Mouse (Mus musculus) CH12.LX (cell line): ENCODE measurements around the gene D630023F18Rik. TPM values are rescaled to one million over a fixed set of nuclear protein-coding genes. Genes with fewer than 3 reads are reported as not detected.
A peak's percentile ranks its signal among the peaks of the same experiment; 100 is the strongest.

ENCODE experiments used
- DNase-seq: peaks from one replicate; pipeline ENCODE4 v3.0.0-alpha.2; 2013; ENCODE audit errors: extremely low read depth
- H3K27ac ChIP-seq: 2 replicates; pipeline ENCODE4 v1.5.1; 2012; ENCODE audit warnings: low read depth, mild to moderate bottlenecking, control low read depth, moderate library complexity; ENCODE audit not compliant: insufficient read depth
- H3K27me3 ChIP-seq: replicated peaks from 2 replicates; pipeline ENCODE3; 2012; ENCODE audit warnings: inconsistent platforms
- H3K36me3 ChIP-seq, 2 experiments: replicated peaks in 1 of 2; 2 replicates each; pipeline versions ENCODE3 to v1.6.1; 2012; ENCODE audit warnings: inconsistent platforms in 1 of 2, low read length in 1 of 2, mild to moderate bottlenecking in 1 of 2, mixed read lengths in 1 of 2, moderate library complexity in 1 of 2; ENCODE audit not compliant: control insufficient read depth in 1 of 2, insufficient read depth in 1 of 2
- H3K4me1 ChIP-seq, 2 experiments: 2 replicates each; pipeline ENCODE4 v1.6.1; 2012; ENCODE audit warnings: inconsistent platforms in 1 of 2, moderate library complexity in 1 of 2; ENCODE audit not compliant: insufficient read depth in 2 of 2, control insufficient read depth in 1 of 2
- H3K4me2 ChIP-seq: 2 replicates; pipeline ENCODE4 v1.6.1; 2012; ENCODE audit warnings: low read depth, mild to moderate bottlenecking, control low read depth; ENCODE audit not compliant: poor library complexity, insufficient read depth, severe bottlenecking
- H3K4me3 ChIP-seq, 3 experiments: fragments of 150-350 bp in 1 of 3; sonication (generic) in 1 of 3; replicated peaks in 1 of 3; 2 replicates each; pipeline versions ENCODE3 to v1.5.1; 2011 to 2012; ENCODE audit warnings: low read depth in 2 of 3, low read length in 2 of 3, mild to moderate bottlenecking in 2 of 3, moderate library complexity in 2 of 3, control low read depth in 1 of 3, improper control_type of control experiment in 1 of 3, inconsistent platforms in 1 of 3, mixed read lengths in 1 of 3; ENCODE audit not compliant: poor library complexity in 1 of 3
- H3K79me2 ChIP-seq: replicated peaks from 2 replicates; pipeline ENCODE4 v1.6.1; 2012; ENCODE audit warnings: mild to moderate bottlenecking, moderate library complexity; ENCODE audit not compliant: control insufficient read depth, poor library complexity, insufficient read depth, severe bottlenecking; ENCODE audit errors: extremely low read depth
- H3K9ac ChIP-seq: 2 replicates; pipeline ENCODE4 v1.6.1; 2012; ENCODE audit warnings: low read depth, mild to moderate bottlenecking, control low read depth, moderate library complexity; ENCODE audit not compliant: insufficient read depth
- H3K9me3 ChIP-seq: replicated peaks from 2 replicates; pipeline ENCODE3; 2012; ENCODE audit warnings: low read length, inconsistent platforms, mixed read lengths
- BHLHE40 ChIP-seq: IDR thresholded peaks from 2 replicates; pipeline ENCODE4 v1.6.1; 2011; ENCODE audit warnings: mild to moderate bottlenecking, low read depth, low read length, improper control_type of control experiment
- CTCF ChIP-seq, 2 experiments: IDR thresholded peaks in 1 of 2; conservative IDR thresholded peaks in 1 of 2; 2 replicates each; pipeline ENCODE4 v1.5.1; 2011 to 2012; ENCODE audit warnings: low read depth in 2 of 2, low read length in 2 of 2, improper control_type of control experiment in 1 of 2, inconsistent platforms in 1 of 2, mild to moderate bottlenecking in 1 of 2, moderate library complexity in 1 of 2
- ELF1 ChIP-seq: IDR thresholded peaks from 2 replicates; pipeline ENCODE4 v1.6.1; 2014; ENCODE audit warnings: low read depth, mild to moderate bottlenecking, inconsistent platforms, low read length, improper control_type of control experiment
- IRF4 ChIP-seq: IDR thresholded peaks from 2 replicates; pipeline ENCODE4 v1.6.1; 2014; ENCODE audit warnings: low read depth, mild to moderate bottlenecking, inconsistent platforms, low read length, improper control_type of control experiment
- JUND ChIP-seq: conservative IDR thresholded peaks from 2 replicates; pipeline ENCODE4 v1.6.1; 2011; ENCODE audit warnings: low read depth, low read length, improper control_type of control experiment
- MAFK ChIP-seq: IDR thresholded peaks from 2 replicates; pipeline ENCODE4 v1.6.1; 2011; ENCODE audit warnings: low read length, improper control_type of control experiment; ENCODE audit not compliant: insufficient replicate concordance
- MAX ChIP-seq: IDR thresholded peaks from 2 replicates; pipeline ENCODE4 v1.6.1; 2011; ENCODE audit warnings: low read length, improper control_type of control experiment
- MEF2A ChIP-seq: IDR thresholded peaks from 2 replicates; pipeline ENCODE4 v1.6.1; 2014; ENCODE audit warnings: low read depth, mild to moderate bottlenecking, inconsistent platforms, low read length, improper control_type of control experiment, borderline replicate concordance
- NRF1 ChIP-seq: IDR thresholded peaks from 2 replicates; pipeline ENCODE4 v1.6.1; 2014; ENCODE audit warnings: low read depth, mild to moderate bottlenecking, inconsistent platforms, low read length, improper control_type of control experiment, moderate library complexity
- PAX5 ChIP-seq: IDR thresholded peaks from 2 replicates; pipeline ENCODE4 v1.6.1; 2012; ENCODE audit warnings: low read length, inconsistent platforms, mixed read lengths
- POLR2AphosphoS2 ChIP-seq: IDR thresholded peaks from 2 replicates; pipeline ENCODE4 v1.6.1; 2011; ENCODE audit warnings: low read depth, low read length, improper control_type of control experiment
- RAD21 ChIP-seq: IDR thresholded peaks from 2 replicates; pipeline ENCODE4 v1.6.1; 2011; ENCODE audit warnings: low read depth, mild to moderate bottlenecking, low read length, improper control_type of control experiment, moderate library complexity
- SMC3 ChIP-seq: IDR thresholded peaks from 2 replicates; pipeline ENCODE4 v1.6.1; 2011; ENCODE audit warnings: low read depth, low read length, improper control_type of control experiment
- TBP ChIP-seq: conservative IDR thresholded peaks from 2 replicates; pipeline ENCODE4 v1.6.1; 2011; ENCODE audit warnings: low read depth, low read length, improper control_type of control experiment
- TCF12 ChIP-seq: IDR thresholded peaks from 2 replicates; pipeline ENCODE4 v1.6.1; 2014; ENCODE audit warnings: low read depth, mild to moderate bottlenecking, inconsistent platforms, low read length, improper control_type of control experiment
- UBTF ChIP-seq: IDR thresholded peaks from 2 replicates; pipeline ENCODE4 v1.6.1; 2012; ENCODE audit warnings: low read depth, mild to moderate bottlenecking, inconsistent platforms, low read length, improper control_type of control experiment, moderate library complexity
- dilution Hi-C: fragments of 300-500 bp; cut with MboI; formaldehyde crosslinking; loops from 2 replicates; pipeline ENCODE4 v1.14.3; 2020; ENCODE audit warnings: low sequenced_read_pairs; ENCODE audit not compliant: extremely low pct_unique_long_range_greater_than_20kb, extremely low pct_ligation_motif_present
- in situ Hi-C: fragments of 300-500 bp; cut with MboI; formaldehyde crosslinking; loops from 3 replicates; pipeline ENCODE4 v1.14.3; 2019; ENCODE audit warnings: low sequenced_read_pairs, low pct_ligation_motif_present, low pct_unique_long_range_greater_than_20kb, mixed read lengths
- polyA plus RNA-seq: library from polyadenylated mRNA; unstranded; fragments of >175 nt; gene quantifications from 2 replicates; pipeline ENCODE4 v1.2.1, GENCODE M21; 2012; ENCODE audit warnings: low read depth; ENCODE audit not compliant: insufficient read length
- total RNA-seq, 2 experiments: library from RNA; depleted of rRNA; stranded (reverse); fragments of 300-350 nt in 1 of 2; fragments of >200 nt in 1 of 2; gene quantifications; 2 replicates each; pipeline ENCODE4 v1.2.3; 2012 to 2014

D630023F18Rik gene
- total and polyA plus RNA-seq, 3 experiments = 0.13 to 0.17 TPM; not detected in 1

DNA sequence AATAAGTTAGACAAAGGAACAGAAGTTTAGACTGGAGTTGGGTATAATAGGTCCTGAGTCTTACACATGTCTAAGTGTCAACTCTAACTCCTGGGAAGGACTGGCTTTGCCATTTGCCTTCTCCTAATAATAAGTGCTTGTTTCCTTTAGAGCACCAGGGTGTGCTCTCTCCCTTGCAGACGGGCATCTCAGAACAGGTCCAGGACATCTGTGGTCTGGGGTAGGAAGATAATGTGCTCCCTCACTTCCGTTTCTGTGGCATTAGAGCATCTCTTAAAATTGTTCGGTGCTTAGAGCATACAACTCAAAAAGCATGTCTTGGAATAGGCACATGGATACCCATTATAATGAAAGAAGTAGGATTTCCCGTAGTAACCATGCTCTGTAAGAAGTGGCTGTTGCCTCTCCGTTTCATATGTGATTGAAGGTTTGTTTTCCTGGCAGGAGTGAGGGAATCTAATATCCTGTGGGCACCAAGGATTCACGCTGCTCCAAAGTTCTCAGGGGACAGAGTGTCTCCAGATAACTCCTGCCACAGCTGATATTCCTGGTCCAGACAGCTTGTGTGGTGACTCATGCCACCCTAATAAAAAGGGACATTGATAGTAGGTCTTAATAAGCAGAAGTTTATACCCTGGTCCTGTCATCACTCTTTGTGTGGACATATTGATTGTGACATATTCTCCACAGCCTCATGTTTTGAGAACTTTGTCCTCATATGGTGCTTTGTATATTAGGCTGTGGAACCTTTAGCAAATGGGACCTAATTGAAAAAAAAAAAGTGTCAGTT, 34.3 kb downstream of the D630023F18Rik start:
- H3K9me3 ChIP-seq = no peaks in the 10 kb centered on the region
- dilution Hi-C loops = no loop called here
- no peak overlapping the region for H3K27ac ChIP-seq
- no peaks in the 10 kb centered on the region for H3K4me1 ChIP-seq
- no peaks in the 10 kb centered on the region for H3K36me3 ChIP-seq
- no peak overlapping the region for H3K4me3 ChIP-seq
- no peak for DNase-seq
- no peaks in the 10 kb centered on the region for H3K27me3 ChIP-seq
- in situ Hi-C loops = no loop called here
- no peak overlapping the region for H3K9ac ChIP-seq
- TF ChIP-seq CTCF (conservative IDR thresholded peaks at IDR 0.05 in 1 of 2, IDR thresholded peaks at IDR 0.05 in 1 of 2; ENCODE audit: low read depth in 2 of 2, low read length in 2 of 2) (peak in 1 of 2 experiments; percentile 13; a peak in 1 of 4 replicates), MAX (no peak)
- no peaks in the 10 kb centered on the region for H3K79me2 ChIP-seq
- H3K4me2 ChIP-seq = no peak overlapping the region

DNA sequence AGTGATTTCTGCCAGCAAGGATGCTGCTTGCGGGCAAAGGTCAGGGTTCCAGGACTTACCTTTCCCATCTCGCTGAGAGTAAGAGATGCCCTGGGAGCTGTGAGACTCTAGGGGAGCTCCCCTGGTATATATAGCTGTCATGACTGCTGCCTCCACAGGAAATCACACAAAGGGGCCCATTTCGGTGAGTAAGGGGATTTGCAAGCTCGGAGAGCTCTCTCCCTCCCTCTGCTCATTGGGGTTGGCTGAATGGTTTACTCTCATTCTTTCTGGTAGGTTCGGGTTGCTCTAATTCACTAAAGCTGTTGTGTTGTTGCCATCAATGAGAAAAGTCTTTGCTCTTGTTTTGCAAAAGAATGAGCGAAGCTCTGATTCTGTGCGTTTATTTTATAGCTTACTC, 40.8 kb downstream of the D630023F18Rik start, which contains the start of gene Crygb:
Gene Crygb (minus strand): TSS at position 101 of the 400 bp plus-strand sequence.
- dilution Hi-C loops = no loop called here
- TF ChIP-seq TCF12 = no peak
- TF ChIP-seq JUND = no peak
- no peak for TF ChIP-seq NRF1
- TF ChIP-seq IRF4 = no peak
- no peak for TF ChIP-seq SMC3
- no peak for TF ChIP-seq POLR2AphosphoS2
- TF ChIP-seq MAFK = no peak
- TF ChIP-seq RAD21 = no peak
- no peak for TF ChIP-seq UBTF
- TF ChIP-seq ELF1 = no peak
- TF ChIP-seq BHLHE40 = no peak
- no peak for TF ChIP-seq MEF2A
- no peak for TF ChIP-seq TBP
- TF ChIP-seq PAX5 = no peak
- TF ChIP-seq, all 38 proteins: peak for 0
- H3K9ac ChIP-seq = no peak within 1 kb of the TSS
- H3K4me2 ChIP-seq = no peak within 1 kb of the TSS
- H3K27me3 ChIP-seq = no peaks in the 10 kb centered on the region
- in situ Hi-C loops = no loop called here
- no peak within 1 kb of the TSS for H3K27ac ChIP-seq
- DNase-seq = no peak
- no peaks in the 10 kb centered on the region for H3K36me3 ChIP-seq
- H3K4me3 ChIP-seq = no peak within 1 kb of the TSS
- H3K9me3 ChIP-seq = no peaks in the 10 kb centered on the region
- no peaks in the 10 kb centered on the region for H3K79me2 ChIP-seq
- 0 out of 4 replicates have a peak, but pooled peaks cover 0 to 3% of the 10 kb centered on the region in 2 experiments for H3K4me1 ChIP-seq
